Comparison of ENCODE assay signal across 13 mouse cellular contexts in genomic region chr14:51127648-51128258, GRCm38 (mm10). TPM values are rescaled to one million over a fixed set of nuclear protein-coding genes. Genes with fewer than 3 reads are reported as not detected.
DNase-seq lines count a peak whose midpoint lies in the region; ATAC-seq and TF ChIP-seq lines count a peak whose summit lies in the region.
"Had no signal": no experiment of that assay in that cellular context is flagged by ENCODE, and none has a peak within 500 bp of the region (broad histone marks: within the 10 kb centered on the region; RNA-seq: fewer than 3 reads in every experiment).

No protein-coding gene starts in this region.

- ATAC-seq in heart, embryonic 11.5 days (replicated peaks; ENCODE audit: insufficient number of reproducible peaks, low FRiP score, low TSS enrichment): peak; percentile 78; the same call in 1 of the 2 replicates
- peak; percentile 68; the same call in 1 of the 2 replicates for ATAC-seq in stomach, embryonic 14.5 days (ENCODE audit: insufficient number of reproducible peaks, insufficient read depth, low FRiP score, low read depth)
- no peak for ATAC-seq in stomach, postnatal 0 days (ENCODE audit: low FRiP score, low TSS enrichment)
- ATAC-seq in stomach, embryonic 16.5 days (ENCODE audit: insufficient read depth, low FRiP score): peak; percentile 63; the same call in 1 of the 2 replicates

- H3K4me3 ChIP-seq in heart, embryonic 11.5 days (ENCODE audit: low read depth, low read length): no peak overlapping the region
- no peak overlapping the region for H3K4me3 ChIP-seq in stomach, embryonic 14.5 days (ENCODE audit: low read depth, low read length)
- H3K4me3 ChIP-seq in stomach, postnatal 0 days (ENCODE audit: low read depth, low read length): no peak overlapping the region
- no peak overlapping the region for H3K4me3 ChIP-seq in macrophage (ENCODE audit: inconsistent target)
- no peak overlapping the region for H3K4me3 ChIP-seq in stomach, embryonic 16.5 days (replicated peaks; ENCODE audit: low read length)
- H3K4me3 ChIP-seq: left cerebral cortex, adult 2 months; neural tube, embryonic 13.5 days had no signal

- no peaks in the 10 kb centered on the region for H3K36me3 ChIP-seq in heart, embryonic 11.5 days (ENCODE audit: control insufficient read depth, insufficient read depth, low read length)
- H3K36me3 ChIP-seq in stomach, embryonic 14.5 days (ENCODE audit: control insufficient read depth, insufficient read depth, low read length): no peaks in the 10 kb centered on the region
- no peaks in the 10 kb centered on the region for H3K36me3 ChIP-seq in stomach, postnatal 0 days (ENCODE audit: control insufficient read depth, insufficient read depth, low read length)
- no peaks in the 10 kb centered on the region for H3K36me3 ChIP-seq in macrophage (ENCODE audit: inconsistent target)
- H3K36me3 ChIP-seq in stomach, embryonic 16.5 days (ENCODE audit: control insufficient read depth, insufficient read depth, low read length): no peaks in the 10 kb centered on the region
- H3K36me3 ChIP-seq: neural tube, embryonic 13.5 days had no signal

- no peaks in the 10 kb centered on the region for H3K9me3 ChIP-seq in heart, embryonic 11.5 days (replicated peaks; ENCODE audit: control insufficient read depth, low read length)
- H3K9me3 ChIP-seq in stomach, embryonic 14.5 days (ENCODE audit: control insufficient read depth, low read depth, low read length): no peaks in the 10 kb centered on the region
- no peaks in the 10 kb centered on the region for H3K9me3 ChIP-seq in stomach, postnatal 0 days (ENCODE audit: control insufficient read depth, low read length)
- no peaks in the 10 kb centered on the region for H3K9me3 ChIP-seq in stomach, embryonic 16.5 days (replicated peaks; ENCODE audit: control insufficient read depth, low read length)

- 0 out of 2 replicates have a peak overlapping the region, but pooled peaks have one; percentile 15 for H3K27ac ChIP-seq in heart, embryonic 11.5 days (ENCODE audit: low read depth, low read length)
- H3K27ac ChIP-seq in stomach, embryonic 14.5 days (ENCODE audit: low read length): no peak overlapping the region
- H3K27ac ChIP-seq in stomach, postnatal 0 days (replicated peaks): no peak overlapping the region
- H3K27ac ChIP-seq in macrophage: peak overlapping the region; percentile 21; the same call in 1 of the 2 replicates
- H3K27ac ChIP-seq in stomach, embryonic 16.5 days (ENCODE audit: low read length): no peak overlapping the region
- H3K27ac ChIP-seq: left cerebral cortex, adult 2 months; neural tube, embryonic 13.5 days had no signal

- peaks cover 5% of the 10 kb centered on the region; the same call in 1 of the 2 replicates for H3K4me1 ChIP-seq in heart, embryonic 11.5 days (ENCODE audit: control insufficient read depth, insufficient read depth, low read length)
- no peaks in the 10 kb centered on the region for H3K4me1 ChIP-seq in stomach, embryonic 14.5 days (ENCODE audit: control insufficient read depth, insufficient read depth, low read length)
- H3K4me1 ChIP-seq in stomach, postnatal 0 days (replicated peaks; ENCODE audit: control insufficient read depth, insufficient read depth): no peaks in the 10 kb centered on the region
- H3K4me1 ChIP-seq in stomach, embryonic 16.5 days (ENCODE audit: control insufficient read depth, insufficient read depth, low read length): no peaks in the 10 kb centered on the region; the same call in 1 of the 2 replicates
- H3K4me1 ChIP-seq: neural tube, embryonic 13.5 days had no signal

- DNase-seq in heart, postnatal 14 days: no peak
- DNase-seq in stomach, postnatal 0 days (ENCODE audit: low spot score): no peak
- no peak for DNase-seq in kidney, adult 11 months
- no peak for DNase-seq in cerebellum, adult 9-10 months
- DNase-seq: kidney, adult 8-10 months; lung, postnatal 36 days had no signal

- TF ChIP-seq EP300 in stomach, postnatal 0 days (optimal IDR thresholded peaks at IDR 0.05): no peak

- WGBS in heart, embryonic 11.5 days (ENCODE audit: insufficient replicate concordance): 61% methylated on average over 2 of the region's 2 CpGs
- WGBS in stomach, embryonic 14.5 days: 59% methylated on average over 2 of the region's 2 CpGs
- 43% methylated on average over 2 of the region's 2 CpGs for WGBS in stomach, postnatal 0 days
- WGBS in macrophage (ENCODE audit: missing documents): 71% methylated on average over 2 of the region's 2 CpGs
- 52% methylated on average over 2 of the region's 2 CpGs for WGBS in stomach, embryonic 16.5 days

- intact Hi-C loops in heart, postnatal 14 days (cut with DNase I): no loop called here

- no peaks in the 10 kb centered on the region for H3K79me2 ChIP-seq in macrophage (ENCODE audit: inconsistent target)

- no peak overlapping the region for H3K9ac ChIP-seq in heart, embryonic 11.5 days (ENCODE audit: low read depth, low read length)
- H3K9ac ChIP-seq in stomach, embryonic 14.5 days (replicated peaks; ENCODE audit: low read depth, low read length): no peak overlapping the region
- no peak overlapping the region for H3K9ac ChIP-seq in stomach, postnatal 0 days (ENCODE audit: low read length)
- no peak overlapping the region for H3K9ac ChIP-seq in stomach, embryonic 16.5 days (ENCODE audit: low read length)
- H3K9ac ChIP-seq: neural tube, embryonic 13.5 days had no signal

- TF ChIP-seq CTCF in stomach, postnatal 0 days (IDR thresholded peaks at IDR 0.05; ENCODE audit: low read depth): no peak

- no peaks in the 10 kb centered on the region for H3K27me3 ChIP-seq in heart, embryonic 11.5 days (ENCODE audit: control insufficient read depth, insufficient read depth, low read length)
- H3K27me3 ChIP-seq in stomach, embryonic 14.5 days (ENCODE audit: control insufficient read depth, insufficient read depth, low read length): no peaks in the 10 kb centered on the region
- no peaks in the 10 kb centered on the region for H3K27me3 ChIP-seq in stomach, postnatal 0 days (ENCODE audit: control insufficient read depth, insufficient read depth, low read length)
- H3K27me3 ChIP-seq in stomach, embryonic 16.5 days (ENCODE audit: control insufficient read depth, insufficient read depth, low read length): no peaks in the 10 kb centered on the region
- H3K27me3 ChIP-seq: neural tube, embryonic 13.5 days had no signal

- no peak overlapping the region for H3K4me2 ChIP-seq in heart, embryonic 11.5 days
- no peak overlapping the region for H3K4me2 ChIP-seq in stomach, embryonic 14.5 days (replicated peaks; ENCODE audit: low read depth, low read length)
- no peak overlapping the region for H3K4me2 ChIP-seq in stomach, postnatal 0 days (replicated peaks; ENCODE audit: low read depth)
- H3K4me2 ChIP-seq in stomach, embryonic 16.5 days (ENCODE audit: low read depth, low read length): no peak overlapping the region
- H3K4me2 ChIP-seq: neural tube, embryonic 13.5 days had no signal

RNA-seq across cellular contexts. Expression of gene Rnase6, which starts 4.0 kb away (rescaled TPM):
- not detected in 2 replicates for polyA plus RNA-seq in heart, embryonic 11.5 days (2014; fragmentation: Nextera tagmentation; extraction: Ambion mirVana)
- 1 to 10 TPM in 1 of 2 experiments, under 1 TPM in 1; 0.43 to 1.1 TPM for total RNA-seq in heart, postnatal 14 days (2021)
- polyA plus RNA-seq in stomach, embryonic 14.5 days (2014; fragmentation: Nextera tagmentation; extraction: Ambion mirVana): 0.32 and 1.4 TPM in 2 replicates
- polyA plus RNA-seq in stomach, postnatal 0 days (2015; fragmentation: Nextera tagmentation; extraction: Ambion mirVana): 1.2 and 1.3 TPM in 2 replicates
- 1 to 10 TPM in 9 of 26 experiments, under 1 TPM in 8, not detected in 9; 0.25 to 4.6 (median 1.0) TPM for total RNA-seq in macrophage (2018; cell fraction: chromatin; rRNA removed)
- 10 to 100 TPM in 18 of 26 experiments, 1 to 10 TPM in 8; 5.1 to 18.7 (median 13.1) TPM for total RNA-seq in macrophage (2018; cell fraction: cytosol; rRNA removed)
- 10 to 100 TPM in 7 of 26 experiments, 1 to 10 TPM in 18, under 1 TPM in 1; 0.89 to 20.6 (median 6.0) TPM for total RNA-seq in macrophage (2018; cell fraction: nucleus; rRNA removed)
- 3.8 to 24.3 TPM (median 17.6 TPM) in 3 replicates for polyA plus RNA-seq in macrophage (2018)
- 1.9 and 2.9 TPM in 2 replicates for polyA plus RNA-seq in stomach, embryonic 16.5 days (2015; fragmentation: Nextera tagmentation; extraction: Ambion mirVana)

RNA-seq across cellular contexts. Expression of gene Eddm3b, which starts 13.5 kb away (rescaled TPM):
- not detected in 2 replicates for polyA plus RNA-seq in heart, embryonic 11.5 days (2014; fragmentation: Nextera tagmentation; extraction: Ambion mirVana)
- not detected for total RNA-seq in heart, postnatal 14 days (2021)
- polyA plus RNA-seq in stomach, embryonic 14.5 days (2014; fragmentation: Nextera tagmentation; extraction: Ambion mirVana): not detected in 2 replicates
- not detected in 2 replicates for polyA plus RNA-seq in stomach, postnatal 0 days (2015; fragmentation: Nextera tagmentation; extraction: Ambion mirVana)
- total RNA-seq in macrophage (2018; cell fraction: chromatin; rRNA removed): not detected
- under 1 TPM in 1 of 26 experiments, not detected in 25; 0.11 TPM for total RNA-seq in macrophage (2018; cell fraction: cytosol; rRNA removed)
- not detected for total RNA-seq in macrophage (2018; cell fraction: nucleus; rRNA removed)
- not detected in 3 replicates for polyA plus RNA-seq in macrophage (2018)
- polyA plus RNA-seq in stomach, embryonic 16.5 days (2015; fragmentation: Nextera tagmentation; extraction: Ambion mirVana): not detected in 2 replicates
- total RNA-seq: gastrocnemius, postnatal 4 days; left cerebral cortex, adult 2 months had no signal
- polyA plus RNA-seq: neural tube, embryonic 13.5 days had no signal

RNA-seq across cellular contexts. Expression of gene Rnase1, which starts 18.8 kb away (rescaled TPM):
- polyA plus RNA-seq in heart, embryonic 11.5 days (2014; fragmentation: Nextera tagmentation; extraction: Ambion mirVana): not detected in 2 replicates
- not detected for total RNA-seq in heart, postnatal 14 days (2021)
- polyA plus RNA-seq in stomach, embryonic 14.5 days (2014; fragmentation: Nextera tagmentation; extraction: Ambion mirVana): 0.87 and 1.5 TPM in 2 replicates
- polyA plus RNA-seq in stomach, postnatal 0 days (2015; fragmentation: Nextera tagmentation; extraction: Ambion mirVana): 21.1 and 24.2 TPM in 2 replicates
- not detected for total RNA-seq in macrophage (2018; cell fraction: chromatin; rRNA removed)
- not detected for total RNA-seq in macrophage (2018; cell fraction: cytosol; rRNA removed)
- total RNA-seq in macrophage (2018; cell fraction: nucleus; rRNA removed): not detected
- not detected in 3 replicates for polyA plus RNA-seq in macrophage (2018)
- 117 and 170 TPM in 2 replicates for polyA plus RNA-seq in stomach, embryonic 16.5 days (2015; fragmentation: Nextera tagmentation; extraction: Ambion mirVana)
- total RNA-seq: gastrocnemius, postnatal 4 days had no signal

RNA-seq across cellular contexts. Expression of gene Rnase2b, which starts 34.3 kb away (rescaled TPM):
- polyA plus RNA-seq in heart, embryonic 11.5 days (2014; fragmentation: Nextera tagmentation; extraction: Ambion mirVana): not detected in 2 replicates
- not detected for total RNA-seq in heart, postnatal 14 days (2021)
- polyA plus RNA-seq in stomach, embryonic 14.5 days (2014; fragmentation: Nextera tagmentation; extraction: Ambion mirVana): not detected in 2 replicates
- 0.31 and 0.39 TPM in 2 replicates for polyA plus RNA-seq in stomach, postnatal 0 days (2015; fragmentation: Nextera tagmentation; extraction: Ambion mirVana)
- not detected for total RNA-seq in macrophage (2018; cell fraction: chromatin; rRNA removed)
- total RNA-seq in macrophage (2018; cell fraction: cytosol; rRNA removed): not detected
- not detected for total RNA-seq in macrophage (2018; cell fraction: nucleus; rRNA removed)
- not detected in 3 replicates for polyA plus RNA-seq in macrophage (2018)
- not detected in 2 replicates for polyA plus RNA-seq in stomach, embryonic 16.5 days (2015; fragmentation: Nextera tagmentation; extraction: Ambion mirVana)
- total RNA-seq: gastrocnemius, postnatal 4 days; left cerebral cortex, adult 2 months had no signal
- polyA plus RNA-seq: neural tube, embryonic 13.5 days had no signal

RNA-seq across cellular contexts. Expression of gene Ang, which starts 36.8 kb away (rescaled TPM):
- polyA plus RNA-seq in heart, embryonic 11.5 days (2014; fragmentation: Nextera tagmentation; extraction: Ambion mirVana): 2.1 and 2.8 TPM in 2 replicates
- 1 to 10 TPM; 5.8 to 6.5 TPM for total RNA-seq in heart, postnatal 14 days (2021)
- polyA plus RNA-seq in stomach, embryonic 14.5 days (2014; fragmentation: Nextera tagmentation; extraction: Ambion mirVana): 11.6 and 16.5 TPM in 2 replicates
- 27.7 and 29.5 TPM in 2 replicates for polyA plus RNA-seq in stomach, postnatal 0 days (2015; fragmentation: Nextera tagmentation; extraction: Ambion mirVana)
- 10 to 100 TPM in 4 of 26 experiments, 1 to 10 TPM in 21, not detected in 1; 1.2 to 19.8 (median 5.1) TPM for total RNA-seq in macrophage (2018; cell fraction: chromatin; rRNA removed)
- total RNA-seq in macrophage (2018; cell fraction: cytosol; rRNA removed): 10 to 100 TPM; 11.7 to 37.1 (median 18.0) TPM
- 10 to 100 TPM in 18 of 26 experiments, 1 to 10 TPM in 8; 4.6 to 33.5 (median 11.8) TPM for total RNA-seq in macrophage (2018; cell fraction: nucleus; rRNA removed)
- polyA plus RNA-seq in macrophage (2018): 15.6 to 41.8 TPM (median 23.3 TPM) in 3 replicates
- polyA plus RNA-seq in stomach, embryonic 16.5 days (2015; fragmentation: Nextera tagmentation; extraction: Ambion mirVana): 39.4 and 41.6 TPM in 2 replicates

Comparison
In these comparisons a context has a peak if more than half of its experiments do, and no peak if none do; other contexts are left out.
1. H3K27ac ChIP-seq: peak in heart, embryonic 11.5 days (single experiment) and macrophage (single experiment); none in stomach, embryonic 14.5 days (single experiment), stomach, postnatal 0 days (single experiment) and stomach, embryonic 16.5 days (single experiment).